Mouse (Mus musculus) kidney, adult 2 months (tissue): ENCODE measurements at regions not wholly inside any gene's neighbourhood (a gene's known extent, or its start where the extent isn't known, plus 50 kb on each side); places are given as distances from the start of the nearest gene placed in this dataset.

Experiments used
- CTCF ChIP-seq: fragments of 200-500 bp; conservative IDR thresholded peaks from 2 replicates; pipeline ENCODE4 v1.5.1; 2011; ENCODE audit warnings: low read depth, mild to moderate bottlenecking, control low read depth, low read length, moderate library complexity, mixed read lengths; ENCODE audit not compliant: insufficient read depth, insufficient read length
- POLR2A ChIP-seq: fragments of 200-500 bp; IDR thresholded peaks from one replicate; pipeline ENCODE4 v1.6.1; 2011; ENCODE audit warnings: low read depth, low read length, control low read depth

DNA sequence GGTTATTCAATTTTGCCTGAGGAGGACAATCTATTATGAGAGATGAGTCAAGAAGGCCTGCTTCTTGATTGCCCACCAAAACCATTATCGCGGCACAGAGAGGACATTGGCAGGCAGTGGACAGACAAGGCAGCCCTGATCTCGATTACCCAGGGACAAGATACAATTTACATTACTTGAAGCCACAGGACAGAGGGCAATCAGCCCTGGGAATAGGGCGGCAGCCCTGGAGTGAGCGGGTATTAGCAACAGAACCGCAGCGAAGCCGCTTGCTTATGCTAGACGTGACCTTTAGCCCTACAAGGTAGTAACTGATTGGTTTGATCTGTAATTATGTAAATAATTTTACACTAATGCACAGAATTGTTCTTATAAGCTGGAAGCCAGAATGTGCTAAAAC is 586.0 kb upstream of the Pitx2 start:
- TF ChIP-seq CTCF (no peak), POLR2A (no peak)
